Mouse (Mus musculus) brown adipose tissue, adult 24 weeks (tissue): Measurements from ENCODE around the gene Gm20517. TPM values are rescaled to one million over a fixed set of nuclear protein-coding genes. Genes with fewer than 3 reads are reported as not detected.

Experiments used
- H3K27ac ChIP-seq: fragments of 200-500 bp; replicated peaks from 2 replicates; pipeline ENCODE4 v1.5.1; 2012; ENCODE audit warnings: low read depth, mild to moderate bottlenecking, low read length
- H3K4me1 ChIP-seq: fragments of 200-500 bp; 2 replicates; pipeline ENCODE4 v1.6.1; 2012; ENCODE audit warnings: low read length, mixed read lengths; ENCODE audit not compliant: control insufficient read depth, insufficient read depth, insufficient read length
- H3K4me3 ChIP-seq: fragments of 200-500 bp; 2 replicates; pipeline ENCODE4 v1.5.1; 2012; ENCODE audit warnings: low read depth, mild to moderate bottlenecking, low read length, moderate library complexity; ENCODE audit not compliant: insufficient read depth
- polyA plus RNA-seq: library from polyadenylated mRNA; stranded (reverse); fragments of >200 nt; gene quantifications from 2 replicates; pipeline ENCODE4 v1.2.4, GENCODE M21; 2012; ENCODE audit not compliant: missing spikeins, insufficient read depth, insufficient read length

The Gm20517 gene
- polyA plus RNA-seq, 1 experiment, result 5.0 TPM

DNA sequence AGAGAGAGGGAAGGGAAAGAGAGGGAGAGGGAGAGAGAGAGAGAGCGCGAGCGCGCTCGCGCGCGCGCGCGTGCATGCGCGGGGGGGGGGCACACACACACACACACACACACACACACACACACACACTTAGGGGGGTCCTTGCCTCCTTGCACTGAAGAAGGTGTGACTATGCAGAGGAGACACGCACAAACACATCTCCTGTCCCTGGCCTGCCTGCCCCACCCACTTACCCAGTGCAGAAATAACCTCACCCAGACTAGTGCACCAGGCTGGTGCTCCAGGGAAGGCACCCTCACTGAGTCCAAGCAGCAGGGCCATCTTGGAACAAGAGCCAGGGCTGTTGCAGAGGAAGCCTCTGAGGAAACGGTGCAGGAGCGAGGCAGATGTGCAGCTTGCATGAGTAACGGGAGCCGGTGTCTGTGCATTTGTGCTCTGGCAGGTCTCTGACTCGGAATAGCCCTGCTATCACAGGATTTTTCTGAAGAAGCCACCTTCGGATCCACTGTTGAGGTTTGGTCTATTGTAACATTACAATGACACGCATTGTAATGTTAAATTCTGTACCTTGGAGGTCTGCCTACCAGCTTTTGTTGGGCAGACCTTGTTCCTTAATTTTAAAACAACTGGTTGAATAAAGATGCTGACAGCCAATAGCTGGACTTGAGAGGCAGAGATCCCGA, 101.6 kb downstream of the Gm20517 start:
- Histone ChIP-seq H3K27ac (no peak overlapping the region), H3K4me1 (no peaks in the 10 kb centered on the region), H3K4me3 (no peak overlapping the region)

DNA sequence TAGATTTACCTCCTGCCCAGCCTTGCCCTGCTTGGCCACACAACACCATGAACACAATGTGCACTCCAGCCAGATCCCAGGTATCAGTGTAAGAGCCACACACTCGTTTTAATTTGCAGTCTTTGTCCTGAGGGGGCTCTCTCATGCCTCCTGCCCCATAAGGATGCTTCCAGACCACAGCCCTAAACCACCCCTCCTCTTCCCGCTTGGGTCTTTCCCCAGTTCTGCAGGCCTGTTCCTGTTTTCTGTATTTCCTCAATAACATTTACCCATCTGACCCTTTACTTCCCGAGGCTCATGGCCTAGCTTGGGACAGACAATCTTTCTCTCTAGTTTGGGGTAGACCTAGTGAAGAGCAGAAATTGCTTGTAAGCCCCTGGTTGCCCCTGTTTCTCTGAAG, 103.6 kb downstream of the Gm20517 start:
- Histone ChIP-seq H3K4me1 (no peaks in the 10 kb centered on the region), H3K27ac (no peak overlapping the region)

DNA sequence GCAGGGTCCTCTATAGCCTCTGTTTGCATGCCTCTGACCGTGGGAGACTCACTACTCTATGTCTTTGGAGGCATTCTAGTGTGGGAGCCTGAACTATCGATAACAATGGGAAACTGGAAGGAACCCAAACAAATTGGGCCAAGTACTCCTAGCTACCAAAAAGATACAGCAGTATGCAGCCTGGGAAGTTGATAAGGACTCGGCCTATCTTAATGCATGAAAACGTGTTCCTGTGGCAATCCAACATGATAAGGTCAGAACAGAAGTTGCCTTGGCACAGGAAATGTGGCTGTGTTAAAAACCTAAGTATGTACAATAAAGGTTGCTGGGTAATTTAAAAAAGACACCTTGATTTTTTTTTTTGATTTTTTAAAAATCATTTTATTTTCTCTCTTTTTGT, 109.8 kb downstream of the Gm20517 start:
- Histone ChIP-seq H3K27ac (no peak overlapping the region), H3K4me3 (no peak overlapping the region), H3K4me1 (no peaks in the 10 kb centered on the region)

More for the DNA sequence above, 103.6 kb downstream of the Gm20517 start:
- H3K4me3 ChIP-seq, result no peak overlapping the region

DNA sequence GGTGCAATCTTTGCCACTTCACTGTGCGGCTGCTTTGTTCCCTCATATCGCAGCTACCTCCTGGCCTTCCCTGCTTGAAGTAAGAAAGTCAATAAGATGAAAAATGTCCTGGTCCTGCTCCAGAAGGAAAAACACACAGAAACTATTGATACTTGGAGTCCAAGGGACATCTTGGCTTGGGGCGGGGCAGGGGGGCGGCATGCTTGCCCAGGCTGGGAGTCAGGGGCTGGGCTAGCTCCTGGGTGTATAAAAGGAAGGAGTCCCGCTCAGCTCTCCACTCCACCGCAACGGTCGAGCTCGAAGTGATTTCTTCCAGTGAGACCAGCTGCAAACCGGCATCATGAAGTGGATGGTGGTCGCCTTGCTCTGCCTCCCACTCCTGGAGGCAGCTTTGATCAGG, 115.2 kb downstream of the Gm20517 start, which contains the start of gene Pgc:
TSS of gene Pgc (plus strand) at position 277 of the 400 bp plus-strand sequence.
- H3K4me1 ChIP-seq, result no peaks in the 10 kb centered on the region
- H3K4me3 ChIP-seq, result no peak within 1 kb of the TSS
- no peak within 1 kb of the TSS for H3K27ac ChIP-seq

DNA sequence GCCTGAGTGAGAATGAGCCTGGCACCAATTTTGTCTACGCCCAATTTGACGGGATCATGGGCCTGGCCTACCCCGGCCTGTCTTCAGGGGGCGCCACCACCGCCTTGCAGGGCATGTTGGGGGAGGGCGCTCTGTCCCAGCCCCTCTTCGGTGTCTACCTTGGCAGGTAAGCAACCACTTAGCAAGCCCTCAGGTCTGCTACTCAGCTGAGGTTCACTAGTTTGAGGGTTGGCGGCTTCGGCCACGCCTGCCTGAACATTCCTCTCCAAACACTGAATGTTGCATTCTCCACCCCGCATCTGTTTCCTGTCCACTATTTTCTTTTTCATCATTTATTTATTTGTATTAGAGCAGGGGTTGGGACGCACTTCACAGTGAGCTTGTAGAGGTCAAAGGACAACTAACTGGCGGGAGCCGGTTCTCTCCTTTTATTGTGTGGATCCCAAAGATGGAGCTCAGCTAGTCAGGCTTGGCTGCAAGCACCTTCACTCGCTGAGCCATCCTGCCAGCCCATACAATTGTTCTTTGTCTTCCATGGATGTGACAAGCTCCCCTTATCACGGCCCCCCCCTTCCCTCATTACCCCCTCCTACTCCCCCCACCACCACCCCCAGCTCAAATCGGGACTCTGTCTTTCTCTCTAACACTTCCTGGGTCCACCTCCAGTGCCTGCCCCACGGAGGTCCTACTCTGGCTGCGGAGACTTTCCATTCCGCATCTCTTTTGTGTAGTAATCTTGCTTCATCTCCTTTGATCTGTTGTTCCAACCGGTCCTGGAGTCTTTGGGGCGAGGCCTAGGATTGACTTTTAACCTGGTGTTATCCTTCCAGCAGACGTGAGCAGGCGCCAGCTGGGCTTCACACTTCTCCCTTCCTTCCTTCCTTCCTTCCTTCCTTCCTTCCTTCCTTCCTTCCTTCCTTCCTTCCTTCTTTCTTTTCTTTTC, 119.5 kb downstream of the Gm20517 start:
- Histone ChIP-seq H3K27ac (no peak overlapping the region), H3K4me3 (no peak overlapping the region), H3K4me1 (no peaks in the 10 kb centered on the region)

Other genes with a start within 250 kb of the Gm20517 start
- 81.5 and 85.6 TPM in 2 replicates for gene Mrps10, start 242.7 kb upstream of the Gm20517 start, polyA plus RNA-seq
- gene Guca1b, start 226.2 kb upstream of the Gm20517 start, polyA plus RNA-seq, result not detected in 2 replicates
- not detected in 2 replicates for gene Guca1a, start 211.0 kb upstream of the Gm20517 start, polyA plus RNA-seq
- gene AI661453, start 175.0 kb upstream of the Gm20517 start, polyA plus RNA-seq, result 0.48 TPM in 1 of 2 replicates, not detected in the other
- gene 1700001C19Rik, start 174.2 kb upstream of the Gm20517 start, polyA plus RNA-seq, result not detected in 2 replicates
- 6.8 and 8.9 TPM in 2 replicates for gene Taf8, start 109.3 kb upstream of the Gm20517 start, polyA plus RNA-seq
- 40.4 and 48.4 TPM in 2 replicates for gene Ccnd3, start 106.5 kb upstream of the Gm20517 start, polyA plus RNA-seq
- 8.6 and 11.0 TPM in 2 replicates for gene Bysl, start 97 bp upstream of the Gm20517 start, polyA plus RNA-seq
- 10.7 and 18.0 TPM in 2 replicates for gene Med20, start within 50 bp of the Gm20517 start, polyA plus RNA-seq
- gene Usp49, start 19.1 kb downstream of the Gm20517 start, polyA plus RNA-seq, result 2.1 and 3.3 TPM in 2 replicates
- 306 and 307 TPM in 2 replicates for gene Tomm6, start 76.8 kb downstream of the Gm20517 start, polyA plus RNA-seq
- gene Frs3, start 77.4 kb downstream of the Gm20517 start, polyA plus RNA-seq, result 1.3 and 3.4 TPM in 2 replicates
- 1.3 TPM in 1 of 2 replicates, not detected in the other for gene Gm21981, start 82.9 kb downstream of the Gm20517 start, polyA plus RNA-seq
- gene Prickle4, start 83.1 kb downstream of the Gm20517 start, polyA plus RNA-seq, result 3.5 and 3.6 TPM in 2 replicates
- gene Pgc, start 115.3 kb downstream of the Gm20517 start, polyA plus RNA-seq, result not detected in 2 replicates
- gene Tfeb, start 125.4 kb downstream of the Gm20517 start, polyA plus RNA-seq, result 8.7 and 14.8 TPM in 2 replicates
- not detected in 2 replicates for gene Mdfi, start 223.1 kb downstream of the Gm20517 start, polyA plus RNA-seq